Mouse (Mus musculus) B cell, adult 2 months (primary cell): ENCODE data around the gene Cacna2d3.

Experiments used
- DNase-seq, 2 experiments: peaks; one replicate each; pipeline ENCODE4 v3.0.0; 2022

Gene Cacna2d3

DNA sequence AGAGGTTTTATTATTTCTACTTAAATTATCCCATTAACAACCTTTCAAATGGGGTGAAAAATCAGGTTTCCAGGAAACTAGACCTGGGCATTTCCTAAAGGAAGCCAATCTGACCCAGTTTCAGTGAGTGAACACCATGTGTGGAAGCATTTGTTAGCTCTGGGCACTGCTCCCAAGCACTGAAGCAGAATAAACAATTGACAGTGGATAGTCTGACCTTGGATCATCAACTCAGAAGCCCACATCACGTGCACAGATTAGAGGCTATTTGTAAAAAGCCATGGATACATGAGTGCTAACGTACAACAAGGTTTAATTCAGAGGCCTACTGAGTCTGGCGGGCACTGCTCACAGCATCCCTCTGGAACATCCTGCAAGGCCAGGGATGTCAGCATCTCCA lies 82.4 kb downstream of the Cacna2d3 start:
- DNase-seq: no peak

GRCm38 (mm10) chr14:29628213-29628612 lies 93.5 kb downstream of the Cacna2d3 start:
- no peak for DNase-seq

DNA sequence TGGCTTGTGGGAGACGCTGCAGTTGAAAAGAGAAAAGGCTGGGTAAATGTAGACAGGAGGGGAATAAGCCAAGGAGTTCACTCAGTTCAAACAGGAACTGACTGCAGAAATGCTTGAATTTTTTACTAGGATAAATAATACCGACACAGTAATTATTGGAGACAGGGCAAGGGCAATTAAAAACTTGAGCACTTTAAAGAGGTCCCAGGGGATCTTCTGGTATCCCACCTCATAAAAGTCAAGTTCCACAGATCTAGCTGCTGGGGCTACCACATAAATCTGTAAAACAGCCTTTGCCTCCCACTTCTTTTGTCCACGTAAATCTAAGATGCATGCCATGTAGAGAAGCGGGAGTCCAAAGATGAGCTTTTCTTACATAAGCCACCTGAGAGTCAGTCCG lies 109.2 kb downstream of the Cacna2d3 start:
- no peak for DNase-seq

DNA sequence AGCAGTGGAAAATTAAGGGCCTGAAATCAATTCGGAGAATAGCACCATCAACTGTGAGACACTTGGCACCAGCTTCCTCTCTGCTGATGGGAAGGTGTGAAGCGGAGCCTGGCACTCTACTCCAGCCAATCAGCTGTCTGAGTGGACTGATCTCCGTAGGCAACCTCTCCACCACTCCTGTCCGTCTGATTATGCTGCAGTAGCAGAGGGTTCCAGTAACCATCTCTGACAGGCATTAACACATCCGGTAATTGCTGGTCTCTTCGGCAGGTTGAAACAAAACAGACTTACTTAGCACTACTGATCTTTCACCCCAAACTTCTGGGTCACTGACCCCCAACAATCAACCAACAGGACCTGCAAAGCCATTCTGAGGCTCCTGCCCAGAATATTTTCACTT lies 112.9 kb downstream of the Cacna2d3 start:
- no peak for DNase-seq

- no peak for DNase-seq
These were observed 122.2 kb downstream of the Cacna2d3 start for GRCm38 (mm10) chr14:29599428-29599827.

DNA sequence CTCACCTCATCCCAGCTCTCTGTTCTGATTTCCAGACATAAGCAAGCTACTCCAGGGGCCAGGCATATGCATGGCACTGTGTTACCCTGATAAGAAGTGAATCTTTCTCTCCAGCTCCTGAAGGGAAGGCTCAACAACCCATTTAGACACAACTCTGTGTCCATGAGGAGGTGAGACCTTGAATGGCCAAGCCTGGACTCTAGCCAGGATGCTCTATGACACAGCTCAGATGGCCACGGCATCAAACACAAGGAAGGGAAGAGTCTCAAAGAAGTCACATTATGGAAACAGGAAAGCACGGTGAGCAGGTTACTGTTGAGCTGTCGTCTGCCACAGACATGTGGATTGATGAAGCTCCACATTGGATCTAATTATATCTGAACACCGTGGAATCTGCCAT lies 128.8 kb downstream of the Cacna2d3 start:
- DNase-seq: no peak

DNA sequence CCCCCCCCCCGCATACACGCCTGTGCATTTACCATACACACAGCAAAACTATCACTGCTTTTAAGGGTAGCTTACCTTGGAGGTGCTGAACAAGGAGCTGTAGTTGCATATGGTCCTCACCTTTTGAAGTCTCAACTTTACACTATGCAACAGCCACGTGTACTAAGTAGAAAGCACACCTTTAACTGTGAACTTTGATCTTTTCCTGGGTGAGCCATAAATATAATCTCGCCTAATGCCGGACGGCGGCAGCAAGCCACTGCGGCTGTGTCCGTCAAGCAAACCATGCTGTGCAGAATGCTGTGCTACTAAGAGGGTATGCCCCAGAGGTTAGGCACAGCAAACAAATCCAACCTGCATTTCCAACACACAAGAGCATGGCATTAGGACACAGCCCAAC lies 132.0 kb downstream of the Cacna2d3 start:
- DNase-seq: no peak

GRCm38 (mm10) chr14:29581961-29582360 lies 139.7 kb downstream of the Cacna2d3 start:
- no peak for DNase-seq

GRCm38 (mm10) chr14:29577786-29578185 lies 143.9 kb downstream of the Cacna2d3 start:
- DNase-seq: no peak

DNA sequence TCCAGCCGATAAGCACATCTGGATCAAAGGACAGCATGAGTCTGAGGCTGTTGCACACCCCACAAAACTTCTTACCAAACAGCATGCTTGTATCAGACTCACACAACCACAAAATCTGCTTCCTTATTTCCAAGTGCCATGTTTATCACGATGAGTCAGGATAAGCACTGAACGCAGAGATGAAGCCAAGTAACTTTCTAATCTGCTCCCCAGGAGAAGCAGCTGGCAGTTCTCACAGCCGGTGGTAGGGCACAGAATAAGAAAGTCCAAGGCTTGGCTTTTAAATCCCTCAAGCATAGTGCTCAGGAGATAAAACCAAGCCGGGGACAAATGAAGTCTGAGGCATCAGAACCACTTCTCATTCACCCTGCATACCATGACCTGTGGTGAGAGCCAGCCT lies 146.1 kb downstream of the Cacna2d3 start:
- DNase-seq: no peak

DNA sequence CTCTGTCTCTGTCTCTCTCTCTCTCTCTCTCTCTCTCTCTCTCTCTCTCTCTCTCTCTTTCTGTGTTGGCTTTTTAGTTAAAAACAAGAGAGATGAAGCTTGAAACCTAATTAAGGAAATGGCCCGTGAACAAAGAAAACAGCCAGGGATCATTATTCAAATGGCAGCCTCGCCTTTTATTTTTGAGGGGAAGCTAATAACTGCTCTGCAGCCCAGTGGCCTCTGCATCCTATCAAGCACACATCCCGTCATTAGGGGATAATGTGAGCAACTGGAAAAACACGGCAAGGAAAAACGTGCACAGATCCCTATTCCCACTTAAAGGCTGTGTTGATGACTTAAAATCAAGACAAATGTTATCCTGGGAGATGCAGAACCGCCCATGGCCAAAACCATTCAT lies 159.0 kb downstream of the Cacna2d3 start:
- no peak for DNase-seq

GRCm38 (mm10) chr14:29561122-29561834 lies 160.4 kb downstream of the Cacna2d3 start:
- no peak for DNase-seq

GRCm38 (mm10) chr14:29558440-29558839 lies 163.2 kb downstream of the Cacna2d3 start:
- DNase-seq: no peak

DNA sequence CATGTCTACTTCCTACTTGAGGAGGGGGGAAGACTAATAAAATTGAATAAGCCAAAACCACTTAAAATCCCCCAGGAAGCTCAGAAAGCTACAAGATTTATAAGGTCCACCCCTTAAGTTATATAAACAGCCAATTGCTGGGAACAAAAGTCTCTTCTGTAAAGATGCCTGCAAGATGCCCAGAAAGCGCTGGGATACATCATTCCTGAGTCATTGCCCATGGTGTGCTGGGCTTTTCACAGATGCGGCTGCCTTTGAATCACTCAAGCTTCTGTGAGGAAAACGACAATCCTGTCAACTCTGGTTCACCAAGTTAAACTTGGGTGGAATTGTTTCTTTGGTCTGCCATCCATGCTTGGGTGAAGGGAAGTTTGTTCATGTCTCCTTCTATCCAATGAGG lies 165.5 kb downstream of the Cacna2d3 start:
- DNase-seq: no peak

- DNase-seq: no peak
These were observed 169.2 kb downstream of the Cacna2d3 start for GRCm38 (mm10) chr14:29552471-29552870.

GRCm38 (mm10) chr14:29548646-29549045 lies 173.0 kb downstream of the Cacna2d3 start:
- no peak for DNase-seq

DNA sequence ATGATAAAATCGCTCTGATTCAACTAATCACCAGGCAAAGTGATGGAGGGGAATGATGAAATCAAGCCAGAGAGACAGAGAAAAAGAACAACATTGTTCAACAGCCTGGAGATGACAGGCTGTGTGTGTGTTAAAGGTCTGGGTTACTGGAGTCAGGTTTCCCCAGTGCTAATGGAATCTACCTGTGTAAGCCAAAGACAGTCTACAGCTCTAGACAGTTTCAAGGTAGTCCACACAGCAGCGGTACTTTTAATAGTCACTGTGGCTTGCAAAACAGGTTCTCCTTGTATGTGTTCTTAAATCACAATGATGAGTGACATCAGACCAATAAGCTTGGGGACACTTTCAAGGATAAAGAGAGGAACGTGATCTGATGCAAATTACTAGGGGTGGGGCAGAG lies 191.1 kb downstream of the Cacna2d3 start:
- DNase-seq: no peak

DNA sequence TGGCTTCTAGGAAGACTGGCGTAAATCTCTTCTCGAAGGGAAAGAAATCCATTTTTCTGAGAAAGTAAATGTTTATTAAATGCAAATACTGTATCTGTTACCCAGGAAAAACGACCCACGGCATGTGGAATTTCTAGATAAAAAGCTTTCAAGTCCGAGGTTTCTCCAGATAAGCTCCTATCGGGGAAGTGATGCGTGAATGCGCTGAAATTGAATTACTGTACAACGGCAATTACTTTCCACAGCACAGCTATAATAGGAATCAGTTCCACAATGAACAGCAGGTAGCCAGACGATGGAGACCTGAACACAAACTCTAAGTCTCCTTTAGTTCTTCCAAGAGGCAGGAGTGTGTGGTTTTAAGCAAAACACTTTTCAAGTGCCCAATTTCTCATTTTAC lies 193.0 kb downstream of the Cacna2d3 start:
- no peak for DNase-seq

GRCm38 (mm10) chr14:29519751-29520669 lies 201.7 kb downstream of the Cacna2d3 start:
- no peak for DNase-seq

DNA sequence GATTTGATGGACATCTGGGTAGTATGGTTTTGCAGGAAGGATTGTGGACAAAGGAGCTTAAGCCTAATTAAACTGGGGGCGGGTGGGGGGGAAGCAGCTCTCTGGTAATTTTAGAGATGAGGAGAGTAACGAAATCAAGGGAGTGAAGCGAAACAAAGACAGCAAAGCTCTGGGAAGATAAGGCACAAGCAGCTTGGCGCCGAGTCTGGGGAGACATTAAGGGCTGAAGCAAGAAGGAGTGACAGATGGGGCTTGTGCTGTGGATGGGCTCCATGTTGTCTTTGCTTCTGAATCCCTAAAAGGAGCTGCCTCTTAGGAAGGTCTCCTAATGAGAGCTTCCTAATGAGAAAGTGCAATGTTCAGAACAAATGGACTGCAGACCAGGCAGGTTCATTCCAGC lies 219.0 kb downstream of the Cacna2d3 start:
- DNase-seq: no peak

- no peak for DNase-seq
These were observed 222.9 kb downstream of the Cacna2d3 start for GRCm38 (mm10) chr14:29498546-29499290.

DNA sequence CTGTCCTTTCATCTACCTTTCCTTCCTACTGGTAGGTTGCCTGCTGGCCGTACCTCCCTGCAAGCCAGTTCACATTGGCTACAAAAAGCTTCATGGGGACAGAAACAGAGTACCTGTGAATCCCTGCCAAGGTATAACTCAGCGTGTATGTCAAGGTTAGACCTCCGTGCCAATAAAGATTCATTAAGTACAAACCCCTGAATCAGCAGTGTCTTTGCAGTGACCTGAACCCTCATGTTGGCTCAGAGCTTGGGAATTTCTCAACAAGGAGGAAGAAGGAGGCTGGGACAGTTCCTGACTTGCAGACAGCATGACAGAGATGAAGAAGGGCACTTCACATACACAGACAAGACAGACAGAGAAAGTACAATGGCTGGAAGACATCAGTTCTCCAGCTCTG lies 225.1 kb downstream of the Cacna2d3 start:
- no peak for DNase-seq

- DNase-seq: no peak
These were observed 229.9 kb downstream of the Cacna2d3 start for GRCm38 (mm10) chr14:29491786-29492185.

DNA sequence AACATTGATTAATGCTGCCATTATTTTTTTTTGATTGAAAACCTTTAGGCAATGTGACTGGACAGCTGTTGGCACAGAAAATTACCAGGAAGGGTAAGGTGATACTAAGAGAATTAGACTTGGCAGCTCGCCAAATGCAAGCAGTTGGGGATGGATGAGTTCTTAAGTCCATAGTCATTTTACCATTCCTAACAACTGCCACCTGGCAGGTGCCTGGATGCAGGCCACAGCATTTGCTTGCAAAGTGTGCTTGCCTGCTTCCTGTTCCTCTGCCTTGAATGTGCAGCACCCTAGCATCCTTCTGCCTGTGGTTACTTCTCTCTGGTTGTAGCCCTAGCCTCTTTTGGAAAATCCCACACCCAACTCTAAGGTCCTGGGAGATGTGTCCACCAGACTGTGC lies 236.2 kb downstream of the Cacna2d3 start:
- no peak for DNase-seq
